Mouse (Mus musculus): ENCODE results near the gene Olfr490.

Olfr490 gene

GRCm38 (mm10) chr7:108288834-108289233, at the start of gene Olfr490:
TSS of gene Olfr490 (minus strand) at chr7:108288934.
- no peak for DNase-seq

GRCm38 (mm10) chr7:108323574-108323973, 34.8 kb upstream of the Olfr490 start, which contains the start of gene Olfr492:
TSS of gene Olfr492 (minus strand) at chr7:108323674.
- DNase-seq, result no peak

- no peak for DNase-seq
Measured at GRCm38 (mm10) chr7:108313151-108313550, 24.4 kb upstream of the Olfr490 start, which contains the start of gene Olfr491. TSS of gene Olfr491 (plus strand) at chr7:108313451.

- no peak for DNase-seq
Measured at GRCm38 (mm10) chr7:108258247-108258646, 30.5 kb downstream of the Olfr490 start, which contains the start of gene Olfr488. TSS of gene Olfr488 (minus strand) at chr7:108258347.
